Mouse (Mus musculus) kidney, adult 2 months (tissue): Measurements from ENCODE around the gene Hbb-y. TPM values are rescaled to one million over a fixed set of nuclear protein-coding genes. Genes with fewer than 3 reads are reported as not detected.
A peak's percentile ranks its signal among the peaks of the same experiment; 100 is the strongest.
"Not testable (repeated sequence)": the region's sequence is repeated elsewhere in the genome, so short reads cannot be mapped to it uniquely, and the experiment has no call there.

Source experiments
- DNase-seq: peaks from one replicate; pipeline ENCODE4 v3.0.0; 2021
- H3K27ac ChIP-seq: fragments of 200-500 bp; 2 replicates; pipeline ENCODE4 v1.5.1; 2012; ENCODE audit warnings: low read depth, low read length, control low read depth, inconsistent platforms; ENCODE audit not compliant: insufficient read depth
- H3K27me3 ChIP-seq: fragments of 200-500 bp; replicated peaks from 2 replicates; pipeline ENCODE4 v1.6.1; 2012; ENCODE audit warnings: mild to moderate bottlenecking, moderate library complexity, low read length, inconsistent platforms; ENCODE audit not compliant: control insufficient read depth, insufficient read depth
- H3K36me3 ChIP-seq: fragments of 200-500 bp; 2 replicates; pipeline ENCODE4 v1.6.1; 2012; ENCODE audit warnings: mild to moderate bottlenecking, moderate library complexity, low read length, inconsistent platforms; ENCODE audit not compliant: control insufficient read depth, insufficient read depth
- H3K4me1 ChIP-seq: fragments of 200-500 bp; 2 replicates; pipeline ENCODE4 v1.6.1; 2011; ENCODE audit warnings: low read length; ENCODE audit not compliant: control insufficient read depth, insufficient read depth
- H3K4me3 ChIP-seq: fragments of 200-500 bp; 2 replicates; pipeline ENCODE4 v1.5.1; 2011; ENCODE audit warnings: mild to moderate bottlenecking, low read depth, low read length, control low read depth; ENCODE audit not compliant: insufficient read depth
- CTCF ChIP-seq: fragments of 200-500 bp; conservative IDR thresholded peaks from 2 replicates; pipeline ENCODE4 v1.5.1; 2011; ENCODE audit warnings: low read depth, mild to moderate bottlenecking, control low read depth, low read length, moderate library complexity, mixed read lengths; ENCODE audit not compliant: insufficient read depth, insufficient read length
- POLR2A ChIP-seq: fragments of 200-500 bp; IDR thresholded peaks from one replicate; pipeline ENCODE4 v1.6.1; 2011; ENCODE audit warnings: low read depth, low read length, control low read depth
- WGBS: fragments of 180-500 bp; shearing (Covaris S2); methylation state at CpG from one replicate; pipeline ENCODE4 v1.1.7; 2018; 5-methylcytosine and 5-hydroxymethylcytosine counted together
- polyA plus RNA-seq: library from polyadenylated mRNA; depleted of rRNA; stranded (reverse); fragments of >200 nt; gene quantifications from 2 replicates; pipeline ENCODE4 v1.2.3, GENCODE M21; 2012; rRNA removed

Gene Hbb-y
- polyA plus RNA-seq, 1 experiment: not detected

DNA sequence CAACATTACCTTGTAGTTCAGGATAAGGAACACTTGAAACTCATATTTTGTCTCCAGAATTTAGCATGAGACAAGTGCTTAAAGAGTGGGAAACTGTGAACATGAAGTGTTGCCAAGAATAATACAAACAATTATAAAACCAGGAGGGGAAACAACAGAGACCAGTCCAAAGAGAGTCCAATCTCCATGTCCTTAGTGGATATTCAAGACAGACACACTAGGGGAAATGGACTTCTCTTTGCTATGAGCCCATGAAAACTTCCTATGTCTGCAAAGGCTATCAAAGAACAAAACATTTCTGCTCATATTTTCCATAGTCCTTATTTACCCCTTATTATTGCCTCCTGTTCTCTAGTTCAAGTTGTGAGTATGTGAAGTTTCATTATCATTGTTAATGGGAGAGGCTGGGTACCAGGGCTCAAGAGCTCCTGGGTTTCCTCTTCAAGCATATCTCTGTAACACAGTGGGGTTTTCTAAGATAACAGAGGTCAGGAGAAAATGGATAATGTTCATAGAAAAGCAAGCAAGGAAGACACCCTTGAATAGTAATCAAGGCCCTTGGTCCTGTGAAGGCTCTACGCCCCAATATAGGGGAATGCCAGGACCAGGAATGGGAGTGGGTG, 41.7 kb downstream of the Hbb-y start:
- Histone ChIP-seq H3K27me3 (no peaks in the 10 kb centered on the region), H3K27ac (no peak overlapping the region), H3K36me3 (no peaks in the 10 kb centered on the region), H3K4me3 (no peak overlapping the region), H3K4me1 (no peaks in the 10 kb centered on the region)
- no peak for DNase-seq
- TF ChIP-seq CTCF (no peak), POLR2A (no peak)
- WGBS: 84% methylated on average over 1 of the region's 1 CpGs

DNA sequence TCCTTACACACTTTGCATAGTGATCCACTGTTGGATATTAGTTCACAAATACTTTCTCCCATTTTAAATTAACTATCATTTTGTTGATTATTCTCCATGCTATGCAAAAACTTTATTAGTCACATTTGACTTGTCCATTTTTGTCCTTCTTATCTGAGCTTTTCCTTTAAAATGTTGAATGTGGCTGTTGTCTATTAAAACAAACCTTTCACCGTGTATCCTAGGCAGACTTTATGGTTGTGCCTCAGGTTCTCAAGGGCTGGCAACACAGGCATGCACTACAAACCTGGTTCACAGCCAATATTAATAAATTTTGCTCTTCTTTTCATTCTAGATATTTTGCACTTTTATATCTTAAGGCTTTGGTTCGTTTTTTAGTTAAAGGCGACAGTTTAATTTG, 42.3 kb downstream of the Hbb-y start:
- Histone ChIP-seq H3K4me1 (no peaks in the 10 kb centered on the region), H3K27me3 (no peaks in the 10 kb centered on the region), H3K4me3 (no peak overlapping the region), H3K36me3 (no peaks in the 10 kb centered on the region), H3K27ac (no peak overlapping the region)
- no peak for DNase-seq
- TF ChIP-seq CTCF (no peak), POLR2A (no peak)
- WGBS: 69% methylated on average over 3 of the region's 3 CpGs

DNA sequence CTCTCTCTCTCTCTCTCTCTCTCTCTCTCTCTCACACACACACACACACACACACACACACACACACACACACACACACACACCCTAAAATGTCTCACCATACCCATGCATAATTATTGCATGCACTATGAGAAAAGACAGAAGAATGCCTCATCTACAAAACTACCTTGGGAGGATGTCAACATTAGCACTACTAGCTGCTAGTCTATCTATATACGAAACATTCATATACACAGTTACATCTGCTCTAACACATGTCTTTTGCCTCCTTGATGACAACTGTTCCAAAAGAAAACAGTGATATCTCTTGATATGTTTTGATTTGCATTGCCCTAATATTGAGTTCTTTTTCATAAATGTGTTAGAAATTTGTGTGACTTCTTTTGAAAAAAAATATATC, 42.7 kb downstream of the Hbb-y start:
- no peak overlapping the region for H3K27ac ChIP-seq
- H3K36me3 ChIP-seq: no peaks in the 10 kb centered on the region
- no peaks in the 10 kb centered on the region for H3K4me1 ChIP-seq
- H3K4me3 ChIP-seq: no peak overlapping the region
- no peak for TF ChIP-seq CTCF
- no peak for TF ChIP-seq POLR2A
- H3K27me3 ChIP-seq: no peaks in the 10 kb centered on the region
- DNase-seq: no peak
- 81% methylated on average over 1 of the region's 1 CpGs for WGBS

DNA sequence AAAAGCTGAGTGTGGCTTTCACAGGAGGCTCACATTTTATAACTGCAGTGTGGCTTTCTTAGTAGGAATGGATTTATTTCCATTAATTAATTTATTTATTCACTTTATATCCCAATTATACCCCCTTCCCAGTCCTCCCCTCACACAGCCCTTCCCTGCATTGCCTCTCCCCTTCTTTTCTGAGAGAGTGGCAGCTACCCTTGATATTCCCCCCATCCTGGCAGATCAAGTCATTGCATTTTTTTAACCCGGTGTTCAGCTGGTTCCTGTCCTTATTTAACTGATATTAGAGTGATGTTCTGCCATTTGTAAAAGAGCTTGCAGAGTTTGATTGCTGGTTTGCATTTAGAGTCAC, 43.2 kb downstream of the Hbb-y start:
- H3K27me3 ChIP-seq: no peaks in the 10 kb centered on the region
- no peaks in the 10 kb centered on the region for H3K36me3 ChIP-seq
- H3K4me3 ChIP-seq: no peak overlapping the region
- H3K4me1 ChIP-seq: no peaks in the 10 kb centered on the region
- TF ChIP-seq POLR2A: no peak
- no peak for TF ChIP-seq CTCF
- WGBS: 58% methylated on average over 1 of the region's 1 CpGs
- H3K27ac ChIP-seq: no peak overlapping the region
- no peak for DNase-seq

DNA sequence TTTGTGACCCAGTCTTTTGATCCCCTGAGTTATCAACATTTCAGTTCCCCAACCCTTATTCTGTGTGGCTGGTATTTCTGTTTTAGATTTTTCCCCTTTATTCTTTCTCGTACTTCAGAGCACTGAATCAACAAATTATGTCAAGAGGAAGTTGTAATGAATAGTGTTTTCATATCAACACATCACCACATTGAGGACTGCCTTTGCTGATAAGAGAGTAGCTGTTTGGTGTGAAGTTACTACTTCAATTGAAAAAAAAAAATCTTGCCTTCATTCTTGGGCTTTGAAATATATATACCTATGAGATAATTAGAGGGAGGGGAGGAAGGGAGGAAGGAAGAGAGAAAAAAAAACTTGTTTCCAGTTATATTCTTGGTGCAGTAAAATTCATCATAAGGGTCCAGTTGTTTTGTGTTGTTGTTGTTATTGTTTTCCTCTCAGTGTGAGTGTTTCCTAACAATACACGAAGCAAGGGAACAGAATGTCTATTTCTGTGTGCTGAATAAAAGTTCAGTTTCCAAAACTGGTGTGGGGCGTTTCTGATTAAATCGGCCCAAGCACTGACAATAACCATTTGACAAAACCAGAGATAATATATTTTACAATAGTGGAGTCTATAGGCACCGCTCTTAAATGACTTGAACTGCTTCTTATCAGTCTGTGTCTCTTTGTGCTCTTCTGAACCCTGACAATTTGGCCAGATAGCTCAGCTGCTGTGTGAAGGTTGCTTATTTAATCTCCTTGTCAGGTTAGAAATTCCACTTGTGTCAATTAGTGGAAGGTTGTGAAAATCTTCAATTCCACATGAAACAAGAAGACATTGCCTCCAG, 43.8 kb downstream of the Hbb-y start:
- Histone ChIP-seq H3K27ac (no peak overlapping the region), H3K4me3 (no peak overlapping the region), H3K4me1 (no peaks in the 10 kb centered on the region), H3K27me3 (no peaks in the 10 kb centered on the region), H3K36me3 (no peaks in the 10 kb centered on the region)
- 57% methylated on average over 5 of the region's 5 CpGs for WGBS
- no peak for DNase-seq
- TF ChIP-seq POLR2A (no peak), CTCF (no peak)

DNA sequence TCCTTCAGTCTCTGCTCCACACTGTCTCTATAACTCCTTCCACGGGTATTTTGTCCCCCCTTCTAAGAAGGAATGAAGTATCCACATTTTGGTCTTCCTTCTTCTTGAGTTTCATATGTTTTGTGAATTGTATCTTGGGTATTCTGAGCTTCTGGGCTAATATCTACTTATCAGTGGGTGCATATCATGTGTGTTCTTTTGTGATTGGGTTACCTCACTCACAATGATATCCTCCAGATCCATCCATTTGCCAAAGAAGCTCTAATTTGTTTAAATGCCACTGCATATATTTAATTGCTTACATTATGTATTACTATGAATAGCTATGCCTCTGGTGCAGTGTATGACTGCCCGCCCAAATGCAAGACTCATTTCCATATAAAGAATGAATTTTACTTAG, 44.9 kb downstream of the Hbb-y start:
- not testable (repeated sequence) for DNase-seq
- WGBS: 63% methylated on average over 2 of the region's 2 CpGs

GRCm38 (mm10) chr7:103806856-103807255, 46.2 kb downstream of the Hbb-y start:
- TF ChIP-seq POLR2A (no peak), CTCF (0 out of 2 replicates have a peak, but pooled peaks have one; percentile 20)
- Histone ChIP-seq H3K4me3 (no peak overlapping the region), H3K4me1 (no peaks in the 10 kb centered on the region), H3K27ac (no peak overlapping the region), H3K27me3 (no peaks in the 10 kb centered on the region), H3K36me3 (no peaks in the 10 kb centered on the region)
- peak; percentile 4 for DNase-seq
- 49% methylated on average over 1 of the region's 1 CpGs for WGBS

More for the DNA sequence above, 44.9 kb downstream of the Hbb-y start:
- H3K36me3 ChIP-seq, H3K27ac ChIP-seq, H3K4me3 ChIP-seq, H3K27me3 ChIP-seq, H3K4me1 ChIP-seq: not testable (repeated sequence)

Other genes with a start within 250 kb of the Hbb-y start
- not detected in 2 replicates for gene Olfr620, start 240.7 kb downstream of the Hbb-y start, polyA plus RNA-seq
- gene Olfr622, start 210.5 kb downstream of the Hbb-y start, polyA plus RNA-seq: not detected in 2 replicates
- not detected in 2 replicates for gene Olfr623, start 189.5 kb downstream of the Hbb-y start, polyA plus RNA-seq
- gene Olfr624, start 182.0 kb downstream of the Hbb-y start, polyA plus RNA-seq: not detected in 2 replicates
- gene Olfr625-ps1, start 170.5 kb downstream of the Hbb-y start, polyA plus RNA-seq: not detected in 2 replicates
- not detected in 2 replicates for gene Olfr243, start 138.5 kb downstream of the Hbb-y start, polyA plus RNA-seq
- gene Olfr628, start 122.8 kb downstream of the Hbb-y start, polyA plus RNA-seq: not detected in 2 replicates
- gene Olfr629, start 108.3 kb downstream of the Hbb-y start, polyA plus RNA-seq: not detected in 2 replicates
- not detected in 2 replicates for gene Olfr630, start 95.9 kb downstream of the Hbb-y start, polyA plus RNA-seq
- not detected in 2 replicates for gene Olfr69, start 81.6 kb downstream of the Hbb-y start, polyA plus RNA-seq
- gene Olfr68, start 73.5 kb downstream of the Hbb-y start, polyA plus RNA-seq: not detected in 2 replicates
- not detected in 2 replicates for gene Olfr67, start 61.4 kb downstream of the Hbb-y start, polyA plus RNA-seq
- gene Hbb-bt, start 39.2 kb downstream of the Hbb-y start, polyA plus RNA-seq: 323 and 441 TPM in 2 replicates
- gene Hbb-bs, start 25.1 kb downstream of the Hbb-y start, polyA plus RNA-seq: 3,704 and 5,002 TPM in 2 replicates
- not detected in 2 replicates for gene Hbb-bh2, start 12.7 kb downstream of the Hbb-y start, polyA plus RNA-seq
- gene Hbb-bh1, start 10.1 kb downstream of the Hbb-y start, polyA plus RNA-seq: not detected in 2 replicates
- not detected in 2 replicates for gene Olfr66, start 33.0 kb upstream of the Hbb-y start, polyA plus RNA-seq
- not detected in 2 replicates for gene Olfr64, start 41.3 kb upstream of the Hbb-y start, polyA plus RNA-seq
- not detected in 2 replicates for gene Olfr65, start 50.3 kb upstream of the Hbb-y start, polyA plus RNA-seq
- not detected in 2 replicates for gene Olfr631, start 75.6 kb upstream of the Hbb-y start, polyA plus RNA-seq
- gene Olfr632, start 81.1 kb upstream of the Hbb-y start, polyA plus RNA-seq: not detected in 2 replicates
- not detected in 2 replicates for gene Olfr633, start 91.2 kb upstream of the Hbb-y start, polyA plus RNA-seq
- gene Olfr635, start 117.9 kb upstream of the Hbb-y start, polyA plus RNA-seq: not detected in 2 replicates
- gene Olfr638, start 145.5 kb upstream of the Hbb-y start, polyA plus RNA-seq: not detected in 2 replicates
- not detected in 2 replicates for gene Olfr639, start 164.1 kb upstream of the Hbb-y start, polyA plus RNA-seq
- not detected in 2 replicates for gene Olfr640, start 172.4 kb upstream of the Hbb-y start, polyA plus RNA-seq
- gene Olfr641, start 182.2 kb upstream of the Hbb-y start, polyA plus RNA-seq: not detected in 2 replicates
- not detected in 2 replicates for gene Olfr642, start 199.4 kb upstream of the Hbb-y start, polyA plus RNA-seq
- gene 4930516K23Rik, start 208.2 kb upstream of the Hbb-y start, polyA plus RNA-seq: not detected in 2 replicates
- gene Olfr644, start 218.7 kb upstream of the Hbb-y start, polyA plus RNA-seq: not detected in 2 replicates
- not detected in 2 replicates for gene Olfr645, start 232.2 kb upstream of the Hbb-y start, polyA plus RNA-seq